Mouse (Mus musculus): Measurements from ENCODE around the gene Aif1. TPM values are rescaled to one million over a fixed set of nuclear protein-coding genes. Genes with fewer than 3 reads are reported as not detected.
A peak's percentile ranks its signal among the peaks of the same experiment; 100 is the strongest.

Gene Aif1
- polyA plus RNA-seq, 1 experiment = 8.9 TPM

- H3K4me1 ChIP-seq (replicated peaks; ENCODE audit: control insufficient read depth, insufficient read depth, low read length) = peaks cover 11% of the 10 kb centered on the region
These were observed 43.7 kb downstream of the Aif1 start for GRCm38 (mm10) chr17:35132174-35132560.

GRCm38 (mm10) chr17:35131500-35132173 is 44.2 kb downstream of the Aif1 start, which contains the start of gene Apom:
Apom (minus strand) TSS chr17:35132050.
- Histone ChIP-seq H3K4me3 (ENCODE audit: control insufficient read depth, insufficient read depth, low read length) (no peak within 1 kb of the TSS), H3K27me3 (ENCODE audit: control insufficient read depth, insufficient read depth, low read length) (no peaks in the 10 kb centered on the region), H3K36me3 (ENCODE audit: control insufficient read depth, insufficient read depth, low read length) (no peaks in the 10 kb centered on the region), H3K27ac (ENCODE audit: control insufficient read depth, insufficient read depth, low read length) (no peak within 1 kb of the TSS), H3K4me1 (replicated peaks; ENCODE audit: control insufficient read depth, insufficient read depth, low read length) (peaks cover 17% of the 10 kb centered on the region)
- DNase-seq = no peak
- WGBS = 89% methylated on average over 15 of the region's 15 CpGs
- TF ChIP-seq POLR2A (IDR thresholded peaks at IDR 0.05; ENCODE audit: control insufficient read depth, extremely low read depth, insufficient read depth, low read length, poor library complexity) = no peak
- TF ChIP-seq CTCF (IDR thresholded peaks at IDR 0.05; ENCODE audit: borderline replicate concordance, control insufficient read depth, extremely low read depth, insufficient read depth, low read length, poor library complexity) = no peak

More at GRCm38 (mm10) chr17:35132174-35132560, 43.7 kb downstream of the Aif1 start:
- DNase-seq = no peak
- H3K4me3 ChIP-seq (ENCODE audit: control insufficient read depth, insufficient read depth, low read length) = no peak overlapping the region
- no peak overlapping the region for H3K27ac ChIP-seq (ENCODE audit: control insufficient read depth, insufficient read depth, low read length)
- H3K36me3 ChIP-seq (ENCODE audit: control insufficient read depth, insufficient read depth, low read length) = no peaks in the 10 kb centered on the region
- no peaks in the 10 kb centered on the region for H3K27me3 ChIP-seq (ENCODE audit: control insufficient read depth, insufficient read depth, low read length)
- WGBS = 89% methylated on average over 3 of the region's 3 CpGs
- TF ChIP-seq POLR2A (IDR thresholded peaks at IDR 0.05; ENCODE audit: control insufficient read depth, extremely low read depth, insufficient read depth, low read length, poor library complexity) = no peak
- TF ChIP-seq CTCF (IDR thresholded peaks at IDR 0.05; ENCODE audit: borderline replicate concordance, control insufficient read depth, extremely low read depth, insufficient read depth, low read length, poor library complexity) = no peak

GRCm38 (mm10) chr17:35131038-35131437 is 44.8 kb downstream of the Aif1 start:
- no peak overlapping the region for H3K27ac ChIP-seq (ENCODE audit: control insufficient read depth, insufficient read depth, low read length)
- H3K36me3 ChIP-seq (ENCODE audit: control insufficient read depth, insufficient read depth, low read length) = no peaks in the 10 kb centered on the region

GRCm38 (mm10) chr17:35128996-35129395 is 46.9 kb downstream of the Aif1 start:
- Histone ChIP-seq H3K4me1 (replicated peaks; ENCODE audit: control insufficient read depth, insufficient read depth, low read length) (peaks cover 17% of the 10 kb centered on the region), H3K27me3 (ENCODE audit: control insufficient read depth, insufficient read depth, low read length) (no peaks in the 10 kb centered on the region), H3K4me3 (ENCODE audit: control insufficient read depth, insufficient read depth, low read length) (no peak overlapping the region), H3K36me3 (ENCODE audit: control insufficient read depth, insufficient read depth, low read length) (no peaks in the 10 kb centered on the region), H3K27ac (ENCODE audit: control insufficient read depth, insufficient read depth, low read length) (no peak overlapping the region)
- no peak for DNase-seq
- TF ChIP-seq CTCF (IDR thresholded peaks at IDR 0.05; ENCODE audit: borderline replicate concordance, control insufficient read depth, extremely low read depth, insufficient read depth, low read length, poor library complexity) = no peak
- TF ChIP-seq POLR2A (IDR thresholded peaks at IDR 0.05; ENCODE audit: control insufficient read depth, extremely low read depth, insufficient read depth, low read length, poor library complexity) = no peak
- WGBS = 93% methylated on average over 11 of the region's 11 CpGs

More at GRCm38 (mm10) chr17:35131038-35131437, 44.8 kb downstream of the Aif1 start:
- peaks cover 16% of the 10 kb centered on the region for H3K4me1 ChIP-seq (replicated peaks; ENCODE audit: control insufficient read depth, insufficient read depth, low read length)
- DNase-seq = no peak
- H3K27me3 ChIP-seq (ENCODE audit: control insufficient read depth, insufficient read depth, low read length) = no peaks in the 10 kb centered on the region
- no peak overlapping the region for H3K4me3 ChIP-seq (ENCODE audit: control insufficient read depth, insufficient read depth, low read length)
- 94% methylated on average over 8 of the region's 8 CpGs for WGBS
- TF ChIP-seq POLR2A (IDR thresholded peaks at IDR 0.05; ENCODE audit: control insufficient read depth, extremely low read depth, insufficient read depth, low read length, poor library complexity) = no peak
- no peak for TF ChIP-seq CTCF (IDR thresholded peaks at IDR 0.05; ENCODE audit: borderline replicate concordance, control insufficient read depth, extremely low read depth, insufficient read depth, low read length, poor library complexity)

- H3K4me1 ChIP-seq (replicated peaks; ENCODE audit: control insufficient read depth, insufficient read depth, low read length) = peaks cover 22% of the 10 kb centered on the region
- TF ChIP-seq CTCF (IDR thresholded peaks at IDR 0.05; ENCODE audit: borderline replicate concordance, control insufficient read depth, extremely low read depth, insufficient read depth, low read length, poor library complexity) = no peak
- no peak for TF ChIP-seq POLR2A (IDR thresholded peaks at IDR 0.05; ENCODE audit: control insufficient read depth, extremely low read depth, insufficient read depth, low read length, poor library complexity)
These were observed 48.9 kb downstream of the Aif1 start for GRCm38 (mm10) chr17:35127017-35127416.

GRCm38 (mm10) chr17:35126206-35126611 is 49.7 kb downstream of the Aif1 start, which contains the start of gene D17H6S53E:
D17H6S53E (plus strand) TSS chr17:35126373.
- peak; percentile 79 for TF ChIP-seq POLR2A (IDR thresholded peaks at IDR 0.05; ENCODE audit: control insufficient read depth, extremely low read depth, insufficient read depth, low read length, poor library complexity)
- TF ChIP-seq CTCF (IDR thresholded peaks at IDR 0.05; ENCODE audit: borderline replicate concordance, control insufficient read depth, extremely low read depth, insufficient read depth, low read length, poor library complexity) = peak; percentile 53; the same call in 1 of the 2 replicates
- Histone ChIP-seq H3K27me3 (ENCODE audit: control insufficient read depth, insufficient read depth, low read length) (no peaks in the 10 kb centered on the region), H3K36me3 (ENCODE audit: control insufficient read depth, insufficient read depth, low read length) (no peaks in the 10 kb centered on the region), H3K27ac (ENCODE audit: control insufficient read depth, insufficient read depth, low read length) (peak within 1 kb of the TSS; percentile 81), H3K4me3 (ENCODE audit: control insufficient read depth, insufficient read depth, low read length) (peak within 1 kb of the TSS; percentile 76), H3K4me1 (replicated peaks; ENCODE audit: control insufficient read depth, insufficient read depth, low read length) (peaks cover 22% of the 10 kb centered on the region)
- WGBS = under 1% methylated on average over 36 of the region's 36 CpGs
- DNase-seq = peak; percentile 85

More at GRCm38 (mm10) chr17:35127017-35127416, 48.9 kb downstream of the Aif1 start:
- H3K4me3 ChIP-seq (ENCODE audit: control insufficient read depth, insufficient read depth, low read length) = peak overlapping the region; percentile 76
- no peaks in the 10 kb centered on the region for H3K27me3 ChIP-seq (ENCODE audit: control insufficient read depth, insufficient read depth, low read length)
- no peak for DNase-seq
- H3K36me3 ChIP-seq (ENCODE audit: control insufficient read depth, insufficient read depth, low read length) = no peaks in the 10 kb centered on the region
- peak overlapping the region; percentile 81 for H3K27ac ChIP-seq (ENCODE audit: control insufficient read depth, insufficient read depth, low read length)
- WGBS = 34% methylated on average over 13 of the region's 13 CpGs

Measured in thymus, adult 2 months (tissue).